Mouse (Mus musculus): ENCODE measurements at regions not wholly inside any gene's neighbourhood (a gene's known extent, or its start where the extent isn't known, plus 50 kb on each side); places are given as distances from the start of the nearest gene placed in this dataset.

DNA sequence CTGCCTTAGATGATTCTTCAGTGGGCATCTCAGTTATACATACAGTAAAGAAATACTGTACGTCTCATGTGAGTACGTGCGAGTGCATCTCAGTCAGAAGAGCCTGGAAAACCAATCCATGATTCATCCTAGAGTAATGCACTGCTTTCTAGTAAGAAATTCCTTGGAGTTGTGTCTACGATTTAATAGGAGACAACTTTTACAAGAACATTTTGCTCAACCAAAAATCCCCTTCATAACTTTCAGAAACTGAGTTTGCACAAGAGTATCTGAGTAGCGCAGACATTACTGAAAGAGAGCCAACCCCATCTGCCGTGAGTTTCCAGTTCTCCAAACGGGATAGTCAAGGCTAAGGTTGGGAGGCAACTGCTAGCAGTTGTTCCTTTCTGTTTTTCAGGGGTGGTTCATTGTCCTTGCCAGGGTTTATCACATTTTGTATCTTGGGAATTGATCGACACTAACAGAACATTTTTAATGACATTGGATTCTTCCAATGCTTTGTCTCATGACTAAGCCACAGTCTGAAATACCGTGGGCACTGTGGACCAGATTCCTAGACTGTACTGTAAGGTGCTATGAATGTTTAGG lies 189.8 kb upstream of the Prep start:
- TF ChIP-seq CTCF (IDR thresholded peaks at IDR 0.05; ENCODE audit: low read depth) (no peak), EP300 (IDR thresholded peaks at IDR 0.05; ENCODE audit: low read depth) (no peak)
